Mouse (Mus musculus): ENCODE measurements around the gene Haus7.
"Not testable (repeated sequence)": the region's sequence is repeated elsewhere in the genome, so short reads cannot be mapped to it uniquely, and the experiment has no call there.

Gene Haus7

GRCm38 (mm10) chrX:73467446-73468241 lies 8.8 kb upstream of the Haus7 start:
- DNase-seq (ENCODE audit: low read depth, low spot score): no peak

- peak; percentile 39 for DNase-seq (ENCODE audit: low read depth, low spot score)
Measured at GRCm38 (mm10) chrX:73465483-73466186, 6.8 kb upstream of the Haus7 start.

DNA sequence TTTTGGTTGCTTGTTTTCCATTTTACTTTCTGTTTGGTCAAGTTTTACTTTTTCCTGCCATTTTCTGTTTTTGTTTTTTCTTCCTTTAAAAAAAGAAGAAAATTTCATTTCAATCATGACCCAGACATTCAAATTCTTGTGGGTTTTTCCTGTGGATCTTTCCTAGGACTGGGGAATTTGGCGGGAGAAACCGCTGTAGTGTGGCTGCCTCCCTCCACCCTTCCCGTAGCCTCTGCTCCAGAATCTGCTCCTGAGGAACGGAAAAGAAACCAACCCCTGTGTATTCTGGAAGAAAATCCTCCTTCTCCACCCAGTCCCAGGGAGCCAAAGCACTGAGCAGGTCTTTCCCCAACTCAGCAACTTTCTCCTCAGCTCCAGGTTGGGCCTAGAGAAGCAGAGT lies 1.9 kb upstream of the Haus7 start:
- no peak for DNase-seq (ENCODE audit: low read depth, low spot score)

DNA sequence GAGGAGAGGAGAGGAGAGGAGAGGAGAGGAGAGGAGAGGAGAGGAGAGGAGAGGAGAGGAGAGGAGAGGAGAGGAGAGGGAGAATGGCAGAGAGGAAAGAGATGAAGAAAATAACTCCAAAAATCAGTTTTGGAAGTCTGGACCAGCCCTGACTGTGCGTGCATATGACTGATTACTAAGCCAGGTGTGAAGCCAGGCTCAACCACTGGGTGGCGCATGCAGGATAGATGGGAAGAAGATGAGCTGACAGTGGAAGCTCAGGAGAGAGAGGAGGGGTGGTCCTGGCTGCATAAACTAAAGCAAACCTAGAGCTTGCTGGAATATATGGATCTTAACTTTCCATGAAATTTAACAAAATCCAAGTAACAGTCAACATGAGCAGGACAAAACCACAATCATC lies 6.9 kb downstream of the Haus7 start:
- peak; percentile 69 for DNase-seq (ENCODE audit: low read depth, low spot score)

DNA sequence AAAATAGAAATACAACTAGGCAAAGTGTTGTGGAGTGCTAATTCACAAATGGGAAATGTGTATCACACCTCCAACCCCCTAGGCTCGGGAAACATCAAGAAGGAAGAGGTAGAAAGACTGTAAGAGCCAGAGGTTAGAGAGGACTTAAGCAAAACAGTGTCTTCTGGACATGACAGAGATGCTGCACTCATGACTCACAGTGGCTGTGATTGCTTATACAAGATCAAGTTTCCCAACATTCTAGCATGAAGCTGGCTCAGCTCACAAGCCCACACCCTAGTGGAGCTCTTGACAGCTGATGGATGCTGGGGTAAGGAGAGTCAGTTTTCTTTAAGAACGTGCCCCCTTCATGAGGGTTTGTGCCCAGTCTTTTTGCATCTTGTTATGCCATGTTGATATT lies 17.4 kb downstream of the Haus7 start:
- DNase-seq (ENCODE audit: low read depth, low spot score): peak; percentile 36

DNA sequence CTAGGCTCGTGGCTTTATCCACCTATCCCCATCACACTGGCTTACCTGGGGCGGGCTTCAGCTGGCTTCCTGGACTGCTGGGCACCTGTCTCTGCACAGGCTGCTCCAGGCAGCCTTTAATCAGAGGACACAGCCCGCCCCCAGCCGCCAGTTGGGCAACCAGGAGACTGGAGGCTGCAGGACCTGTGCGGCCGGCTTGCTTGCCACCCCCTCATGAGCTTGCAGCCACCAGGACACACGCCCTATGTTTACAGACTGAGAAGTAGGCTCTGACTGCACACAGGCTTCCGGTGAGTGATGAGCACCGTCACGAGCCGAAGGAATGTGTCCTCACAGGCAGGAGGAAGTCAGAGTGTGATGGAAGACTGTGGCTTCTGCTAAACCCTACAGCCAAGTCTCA lies 23.6 kb downstream of the Haus7 start, which contains the start of gene Trex2:
Gene Trex2, minus strand, starts transcription at position 93 of the 400 bp plus-strand sequence.
- DNase-seq (ENCODE audit: low read depth, low spot score): no peak

- DNase-seq (ENCODE audit: low read depth, low spot score): no peak
Measured at GRCm38 (mm10) chrX:73432850-73433249, 26.0 kb downstream of the Haus7 start.

DNA sequence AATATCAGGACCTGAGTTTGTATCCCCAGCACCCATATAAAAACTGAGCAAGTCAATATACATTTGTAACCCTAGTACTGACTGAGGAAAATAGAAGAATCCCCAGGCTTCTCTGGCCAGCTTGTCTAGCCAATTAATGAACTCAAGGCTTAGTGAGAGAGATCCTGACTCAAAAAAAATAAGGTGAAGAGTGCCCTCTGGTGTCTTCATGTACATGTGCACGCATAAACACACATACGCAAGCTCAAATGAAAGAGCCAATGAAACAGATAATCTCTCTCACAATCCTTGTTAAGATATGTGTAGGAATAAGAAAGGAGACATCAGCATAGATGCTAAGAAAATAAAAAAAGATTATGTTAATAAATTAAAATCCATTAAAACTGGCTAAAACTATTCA lies 28.8 kb downstream of the Haus7 start:
- DNase-seq (ENCODE audit: low read depth, low spot score): peak; percentile 57

- DNase-seq (ENCODE audit: low read depth, low spot score): peak; percentile 10
Measured at GRCm38 (mm10) chrX:73412767-73413166, 46.1 kb downstream of the Haus7 start.

GRCm38 (mm10) chrX:73410880-73411517 lies 47.8 kb downstream of the Haus7 start, which contains the start of gene Zfp92:
Zfp92 (plus strand) TSS chrX:73411096.
- peak; percentile 54 for DNase-seq (ENCODE audit: low read depth, low spot score)

GRCm38 (mm10) chrX:73401616-73402015 lies 57.2 kb downstream of the Haus7 start:
- DNase-seq (ENCODE audit: low read depth, low spot score): no peak

DNA sequence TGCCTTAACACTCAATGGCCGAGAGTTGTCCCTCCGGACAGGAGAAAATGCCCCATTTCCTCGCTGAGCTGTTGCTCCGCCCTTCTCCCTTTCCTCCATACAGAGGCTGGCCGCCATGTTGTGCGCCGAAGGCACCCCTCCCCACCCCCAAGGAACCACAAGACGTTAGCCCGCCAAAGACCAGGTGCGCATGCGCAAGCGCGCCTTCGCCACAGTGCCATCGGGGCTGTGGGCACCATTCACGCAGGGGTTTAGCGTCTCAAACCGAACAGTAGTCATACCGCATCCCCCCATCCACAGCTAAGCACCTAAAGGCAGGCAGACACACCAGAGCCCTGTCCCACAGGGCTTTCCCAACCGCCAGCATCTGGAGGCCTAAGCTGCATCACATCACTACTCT lies 57.9 kb downstream of the Haus7 start:
- no peak for DNase-seq (ENCODE audit: low read depth, low spot score)

DNA sequence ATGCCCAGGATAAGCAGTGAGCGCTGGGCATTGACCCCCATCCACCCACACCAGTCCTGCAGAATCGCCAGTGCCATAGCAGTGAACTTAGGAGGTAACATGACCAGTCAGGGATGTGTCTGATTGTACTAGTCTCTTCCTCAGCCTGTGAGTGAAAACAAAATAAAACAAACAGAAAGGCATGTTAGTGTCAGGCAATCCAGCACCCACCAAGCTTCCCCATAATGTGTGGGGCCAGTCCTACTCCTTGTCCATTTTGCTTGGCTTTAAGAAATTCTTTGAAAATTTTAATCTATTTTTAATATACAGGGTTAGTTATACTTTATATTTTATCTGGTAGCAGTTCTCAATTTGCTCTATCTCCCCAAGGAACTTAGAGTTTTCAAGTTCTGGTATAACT lies 60.2 kb downstream of the Haus7 start, which contains the start of gene Gm18336:
Gene Gm18336, minus strand, starts transcription at position 101 of the 400 bp plus-strand sequence.
- not testable (repeated sequence) for DNase-seq (ENCODE audit: low read depth, low spot score)

GRCm38 (mm10) chrX:73396446-73396845 lies 62.4 kb downstream of the Haus7 start:
- DNase-seq (ENCODE audit: low read depth, low spot score): no peak

DNA sequence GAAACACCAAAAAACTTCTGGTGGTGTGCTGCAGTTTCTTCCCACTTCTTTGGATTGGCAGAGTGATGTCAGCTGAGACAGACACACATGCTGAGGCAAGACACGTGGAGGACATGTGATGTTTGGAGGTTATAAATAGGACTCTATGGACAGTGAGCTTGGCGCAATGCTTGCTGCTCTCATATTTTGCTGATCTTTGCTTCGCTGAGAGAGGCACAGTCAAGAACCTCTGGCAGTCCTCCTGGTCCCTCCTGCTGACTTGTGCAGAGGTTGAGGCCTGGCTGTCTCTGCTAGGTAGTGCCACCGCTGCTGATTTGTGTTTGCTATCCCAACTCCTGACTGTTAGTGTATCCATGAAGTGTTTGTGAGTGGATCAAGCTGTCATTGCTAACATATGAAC lies 67.4 kb downstream of the Haus7 start:
- DNase-seq (ENCODE audit: low read depth, low spot score): no peak
